Mouse (Mus musculus): ENCODE data around the gene Rasl10a.

DNA sequence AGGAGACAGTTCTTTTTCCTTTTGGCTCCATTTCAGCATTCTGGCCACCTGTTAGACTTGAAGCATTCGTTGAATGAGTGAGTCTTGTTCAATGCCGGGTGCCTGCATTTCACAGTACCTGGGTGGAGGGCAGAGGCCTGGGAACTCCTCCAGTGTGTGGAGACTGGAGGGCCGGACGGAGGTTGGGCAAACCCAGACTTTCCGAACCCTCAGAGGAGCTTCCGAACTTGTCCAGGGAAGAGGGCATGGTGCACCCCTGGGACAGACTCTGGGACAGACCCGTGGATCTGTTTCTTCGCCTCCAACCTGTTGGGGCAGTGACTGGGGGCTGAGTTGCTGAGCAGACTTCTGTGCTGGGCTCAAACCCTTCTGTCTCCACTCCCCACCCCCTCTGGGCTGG, 864 bp upstream of the Rasl10a start:
- TF ChIP-seq CTCF (IDR thresholded peaks at IDR 0.05; ENCODE audit: low read depth) (no peak), EP300 (optimal IDR thresholded peaks at IDR 0.05) (no peak)
